Mouse (Mus musculus) stomach, postnatal 0 days (tissue): ENCODE measurements around the gene Gm5483.
"Not testable (repeated sequence)": the region's sequence is repeated elsewhere in the genome, so short reads cannot be mapped to it uniquely, and the experiment has no call there.

Experiments used
- CTCF ChIP-seq: IDR thresholded peaks from 2 replicates; pipeline ENCODE4 v1.5.1; 2016; ENCODE audit warnings: antibody characterized with exemption, low read depth, mild to moderate bottlenecking, moderate library complexity
- EP300 ChIP-seq: optimal IDR thresholded peaks from 2 replicates; pipeline ENCODE3; 2016; ENCODE audit warnings: antibody characterized with exemption

DNA sequence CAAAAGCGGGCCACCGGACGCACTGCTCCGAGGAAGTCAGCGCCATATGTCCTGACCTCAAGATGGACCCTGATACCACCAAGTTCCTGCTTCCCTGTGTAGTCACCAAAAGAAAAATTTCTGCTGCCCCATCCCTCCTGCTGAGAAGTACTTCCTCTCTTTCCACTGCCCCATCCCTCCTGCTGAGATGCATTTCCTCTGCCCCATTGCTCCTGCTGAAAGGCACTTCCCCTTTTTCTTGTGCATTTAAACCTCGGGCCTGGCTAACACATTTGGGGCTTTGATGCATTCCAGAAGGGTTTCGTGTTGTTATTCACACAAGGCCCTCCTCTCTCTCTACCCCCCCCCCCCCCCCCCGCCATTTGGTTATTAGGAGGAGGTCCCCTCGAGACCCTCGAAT is 16.2 kb upstream of the Gm5483 start:
- TF ChIP-seq CTCF, EP300: not testable (repeated sequence)
